Mouse (Mus musculus) left cerebral cortex, postnatal 36 days (tissue): ENCODE results near the gene Arhgef28. TPM values are rescaled to one million over a fixed set of nuclear protein-coding genes. Genes with fewer than 3 reads are reported as not detected.
"Not testable (repeated sequence)": the region's sequence is repeated elsewhere in the genome, so short reads cannot be mapped to it uniquely, and the experiment has no call there.

Source experiments
- DNase-seq, 2 experiments: peaks; one replicate each; pipeline ENCODE4 v3.0.0; 2021 to 2022; ENCODE audit warnings: low spot score in 2 of 2, mixed read lengths in 1 of 2
- intact Hi-C: fragments of 180-260 bp; cut with DNase I; formaldehyde crosslinking; loops from one replicate; pipeline ENCODE4 v1.15.1; 2025
- total RNA-seq, 2 experiments: library from RNA; stranded (reverse); gene quantifications; 2 replicates each; pipeline ENCODE4 v1.2.3; 2021

Arhgef28 gene
- total RNA-seq, 2 experiments from 2014 or later = 33.0 to 40.7 TPM

- DNase-seq = no peak
- intact Hi-C loops = no loop called here
Measured at GRCm38 (mm10) chr13:98093483-98093882, 112.8 kb downstream of the Arhgef28 start.

- intact Hi-C loops = no loop called here
- no peak for DNase-seq
Measured at GRCm38 (mm10) chr13:98092354-98093002, 113.8 kb downstream of the Arhgef28 start.

- DNase-seq = no peak
- intact Hi-C loops = no loop called here
Measured at GRCm38 (mm10) chr13:98079640-98080039, 126.6 kb downstream of the Arhgef28 start.

GRCm38 (mm10) chr13:98078251-98078650 lies 128.0 kb downstream of the Arhgef28 start:
- intact Hi-C loops = no loop called here
- DNase-seq = no peak

GRCm38 (mm10) chr13:98077216-98077615 lies 129.0 kb downstream of the Arhgef28 start:
- intact Hi-C loops = no loop called here

GRCm38 (mm10) chr13:98074871-98075270 lies 131.4 kb downstream of the Arhgef28 start:
- DNase-seq = no peak
- intact Hi-C loops = no loop called here

More at GRCm38 (mm10) chr13:98077216-98077615, 129.0 kb downstream of the Arhgef28 start:
- no peak for DNase-seq

GRCm38 (mm10) chr13:98073190-98073589 lies 133.0 kb downstream of the Arhgef28 start:
- DNase-seq = no peak

GRCm38 (mm10) chr13:98070458-98070857 lies 135.8 kb downstream of the Arhgef28 start:
- intact Hi-C loops = no loop called here
- no peak for DNase-seq

More at GRCm38 (mm10) chr13:98073190-98073589, 133.0 kb downstream of the Arhgef28 start:
- intact Hi-C loops = no loop called here

GRCm38 (mm10) chr13:98069646-98070045 lies 136.6 kb downstream of the Arhgef28 start:
- no peak for DNase-seq
- intact Hi-C loops = no loop called here

GRCm38 (mm10) chr13:98062843-98063242 lies 143.4 kb downstream of the Arhgef28 start:
- intact Hi-C loops = no loop called here
- DNase-seq = no peak

GRCm38 (mm10) chr13:98060121-98060520 lies 146.1 kb downstream of the Arhgef28 start:
- intact Hi-C loops, DNase-seq: not testable (repeated sequence)

GRCm38 (mm10) chr13:98055194-98055593 lies 151.0 kb downstream of the Arhgef28 start:
- intact Hi-C loops = no loop called here
- DNase-seq = peak in 1 of 2 experiments; percentile 21

GRCm38 (mm10) chr13:98040628-98041150 lies 165.6 kb downstream of the Arhgef28 start:
- intact Hi-C loops = no loop called here
- DNase-seq = no peak

GRCm38 (mm10) chr13:98038731-98039130 lies 167.5 kb downstream of the Arhgef28 start:
- intact Hi-C loops = no loop called here
- no peak for DNase-seq

- no peak for DNase-seq
- intact Hi-C loops = no loop called here
Measured at GRCm38 (mm10) chr13:98037693-98038092, 168.5 kb downstream of the Arhgef28 start.

GRCm38 (mm10) chr13:98031642-98031960 lies 174.6 kb downstream of the Arhgef28 start:
- intact Hi-C loops = loop anchor here (1.0 kb wide), 2 partner anchors 192 to 209 kb away; no protein-coding TSS in a partner anchor
- DNase-seq = no peak

- intact Hi-C loops = loop anchor here (1.0 kb wide), 2 partner anchors 192 to 209 kb away; no protein-coding TSS in a partner anchor
Measured at GRCm38 (mm10) chr13:98030959-98031641, 175.1 kb downstream of the Arhgef28 start.

GRCm38 (mm10) chr13:98030041-98030440 lies 176.2 kb downstream of the Arhgef28 start:
- intact Hi-C loops = no loop called here
- no peak for DNase-seq

More at GRCm38 (mm10) chr13:98030959-98031641, 175.1 kb downstream of the Arhgef28 start:
- peak; percentile 75 to 85 for DNase-seq

- DNase-seq = no peak
- intact Hi-C loops = no loop called here
Measured at GRCm38 (mm10) chr13:98028711-98029250, 177.5 kb downstream of the Arhgef28 start.

- intact Hi-C loops = no loop called here
- DNase-seq = no peak
Measured at GRCm38 (mm10) chr13:98027641-98028204, 178.5 kb downstream of the Arhgef28 start.
